Mouse (Mus musculus): ENCODE measurements around the gene C130074G19Rik. TPM values are rescaled to one million over a fixed set of nuclear protein-coding genes. Genes with fewer than 3 reads are reported as not detected.

Gene C130074G19Rik
- total and polyA plus RNA-seq, 3 experiments, result not detected

- H3K36me3 ChIP-seq (ENCODE audit: control insufficient read depth in 1 of 2, insufficient read depth in 2 of 2, low read length in 2 of 2), result no peaks in the 10 kb centered on the region
- no peaks in the 10 kb centered on the region for H3K4me1 ChIP-seq (ENCODE audit: control insufficient read depth in 1 of 2, insufficient read depth in 2 of 2, low read length in 2 of 2)
- H3K9ac ChIP-seq (ENCODE audit: control insufficient read depth, low read depth, low read length, poor library complexity, severe bottlenecking), result no peak overlapping the region
- peaks cover 0 to 3% of the 10 kb centered on the region in 2 experiments; a peak in 1 of 4 replicates for H3K27me3 ChIP-seq (ENCODE audit: control insufficient read depth in 1 of 2, insufficient read depth in 2 of 2, low read length in 2 of 2)
- H3K4me3 ChIP-seq (ENCODE audit: control insufficient read depth in 1 of 2, insufficient read depth in 1 of 2, low read depth in 2 of 2, low read length in 2 of 2), result no peak overlapping the region
- H3K79me2 ChIP-seq (ENCODE audit: control insufficient read depth, insufficient read depth, low read length, poor library complexity), result no peaks in the 10 kb centered on the region
- H3K9me3 ChIP-seq (replicated peaks; ENCODE audit: insufficient read depth, low read length), result no peaks in the 10 kb centered on the region
- DNase-seq (ENCODE audit: low read depth, low spot score), result no peak
- TF ChIP-seq ZNF384 (IDR thresholded peaks at IDR 0.05; ENCODE audit: low read depth, low read length), result no peak
- no peak for TF ChIP-seq TCF12 (IDR thresholded peaks at IDR 0.05; ENCODE audit: low read depth, low read length)
- H3K27ac ChIP-seq (ENCODE audit: control insufficient read depth, low read depth, low read length), result no peak overlapping the region
These were observed 9.1 kb downstream of the C130074G19Rik start for GRCm38 (mm10) chr1:184873910-184874309.

GRCm38 (mm10) chr1:184872069-184872819, 10.8 kb downstream of the C130074G19Rik start:
- no peaks in the 10 kb centered on the region for H3K9me3 ChIP-seq (replicated peaks; ENCODE audit: insufficient read depth, low read length)
- no peak overlapping the region for H3K4me3 ChIP-seq (ENCODE audit: control insufficient read depth in 1 of 2, insufficient read depth in 1 of 2, low read depth in 2 of 2, low read length in 2 of 2)
- H3K27me3 ChIP-seq (ENCODE audit: control insufficient read depth in 1 of 2, insufficient read depth in 2 of 2, low read length in 2 of 2), result peaks cover 0 to 12% of the 10 kb centered on the region in 2 experiments; a peak in 3 of 4 replicates
- no peaks in the 10 kb centered on the region for H3K36me3 ChIP-seq (ENCODE audit: control insufficient read depth in 1 of 2, insufficient read depth in 2 of 2, low read length in 2 of 2)
- H3K27ac ChIP-seq (ENCODE audit: control insufficient read depth, low read depth, low read length), result no peak overlapping the region
- no peak overlapping the region for H3K9ac ChIP-seq (ENCODE audit: control insufficient read depth, low read depth, low read length, poor library complexity, severe bottlenecking)
- DNase-seq (ENCODE audit: low read depth, low spot score), result no peak
- H3K4me1 ChIP-seq (ENCODE audit: control insufficient read depth in 1 of 2, insufficient read depth in 2 of 2, low read length in 2 of 2), result no peaks in the 10 kb centered on the region
- TF ChIP-seq MAFK (IDR thresholded peaks at IDR 0.05; ENCODE audit: borderline replicate concordance, low read depth, low read length) (no peak), TAL1 (IDR thresholded peaks at IDR 0.05; ENCODE audit: low read length) (no peak), GATA1 (IDR thresholded peaks at IDR 0.05; ENCODE audit: low read depth, low read length) (no peak), MAZ (IDR thresholded peaks at IDR 0.05; ENCODE audit: low read depth, low read length) (no peak), ZNF384 (IDR thresholded peaks at IDR 0.05; ENCODE audit: low read depth, low read length) (no peak), MEF2A (IDR thresholded peaks at IDR 0.05; ENCODE audit: extremely low read depth, insufficient replicate concordance, low read depth, low read length, poor library complexity, severe bottlenecking) (no peak), ELF1 (IDR thresholded peaks at IDR 0.05; ENCODE audit: low read depth, low read length) (no peak), RAD21 (IDR thresholded peaks at IDR 0.05; ENCODE audit: low read depth, low read length) (no peak), HCFC1 (IDR thresholded peaks at IDR 0.05; ENCODE audit: low read depth, low read length) (no peak)
- H3K79me2 ChIP-seq (ENCODE audit: control insufficient read depth, insufficient read depth, low read length, poor library complexity), result no peaks in the 10 kb centered on the region

- DNase-seq (ENCODE audit: low read depth, low spot score), result no peak
These were observed 11.5 kb downstream of the C130074G19Rik start for GRCm38 (mm10) chr1:184871506-184871905.

More at GRCm38 (mm10) chr1:184871506-184871905, 11.5 kb downstream of the C130074G19Rik start:
- Histone ChIP-seq H3K9me3 (replicated peaks; ENCODE audit: insufficient read depth, low read length) (no peaks in the 10 kb centered on the region), H3K79me2 (ENCODE audit: control insufficient read depth, insufficient read depth, low read length, poor library complexity) (no peaks in the 10 kb centered on the region), H3K9ac (ENCODE audit: control insufficient read depth, low read depth, low read length, poor library complexity, severe bottlenecking) (no peak overlapping the region), H3K4me3 (ENCODE audit: control insufficient read depth in 1 of 2, insufficient read depth in 1 of 2, low read depth in 2 of 2, low read length in 2 of 2) (no peak overlapping the region), H3K27ac (ENCODE audit: control insufficient read depth, low read depth, low read length) (no peak overlapping the region), H3K4me1 (ENCODE audit: control insufficient read depth in 1 of 2, insufficient read depth in 2 of 2, low read length in 2 of 2) (no peaks in the 10 kb centered on the region), H3K36me3 (ENCODE audit: control insufficient read depth in 1 of 2, insufficient read depth in 2 of 2, low read length in 2 of 2) (no peaks in the 10 kb centered on the region), H3K27me3 (ENCODE audit: control insufficient read depth in 1 of 2, insufficient read depth in 2 of 2, low read length in 2 of 2) (peaks cover 0 to 12% of the 10 kb centered on the region in 2 experiments; a peak in 3 of 4 replicates)
- TF ChIP-seq CTCF (IDR thresholded peaks at IDR 0.05 in 2 of 3, conservative IDR thresholded peaks at IDR 0.05 in 1 of 3; ENCODE audit: control insufficient read depth in 1 of 3, insufficient read depth in 1 of 3, low read depth in 2 of 3, low read length in 3 of 3, poor library complexity in 1 of 3, severe bottlenecking in 1 of 3), result no peak
- no peak for TF ChIP-seq POLR2A (IDR thresholded peaks at IDR 0.05; ENCODE audit: control insufficient read depth in 1 of 2, insufficient read depth in 1 of 2, low read depth in 1 of 2, low read length in 2 of 2, poor library complexity in 1 of 2)
- no peak for TF ChIP-seq ELF1 (IDR thresholded peaks at IDR 0.05; ENCODE audit: low read depth, low read length)
- no peak for TF ChIP-seq MAFK (IDR thresholded peaks at IDR 0.05; ENCODE audit: borderline replicate concordance, low read depth, low read length)
- TF ChIP-seq MYB (IDR thresholded peaks at IDR 0.05; ENCODE audit: low read depth, low read length), result no peak
- no peak for TF ChIP-seq SIN3A (IDR thresholded peaks at IDR 0.05; ENCODE audit: low read length)
- no peak for TF ChIP-seq E2F4 (IDR thresholded peaks at IDR 0.05; ENCODE audit: borderline replicate concordance, low read depth, low read length)
- TF ChIP-seq TCF12 (IDR thresholded peaks at IDR 0.05; ENCODE audit: low read depth, low read length), result no peak
- no peak for TF ChIP-seq CHD2 (IDR thresholded peaks at IDR 0.05; ENCODE audit: low read length)
- no peak for TF ChIP-seq RCOR1 (IDR thresholded peaks at IDR 0.05; ENCODE audit: low read depth, low read length)
- TF ChIP-seq USF1 (IDR thresholded peaks at IDR 0.05; ENCODE audit: low read depth, low read length), result no peak
- TF ChIP-seq MAX (IDR thresholded peaks at IDR 0.05; ENCODE audit: low read length), result no peak

Data from MEL (cell line).